Mouse (Mus musculus) naive thymus-derived CD4-positive, alpha-beta T cell, adult 5 months (primary cell): ENCODE data around the gene Acacb. TPM values are rescaled to one million over a fixed set of nuclear protein-coding genes. Genes with fewer than 3 reads are reported as not detected.

Experiments
- polyA plus RNA-seq: library from polyadenylated mRNA; unstranded; fragments of 100-300 nt; shearing (Covaris generic); gene quantifications from one replicate; pipeline ENCODE4 v1.2.1, GENCODE M21; 2017

Gene Acacb
- 0.85 TPM for polyA plus RNA-seq

GRCm38 (mm10) chr5:114146028-114146888 is at the start of gene Acacb:
Acacb (plus strand) TSS chr5:114146535.

GRCm38 (mm10) chr5:114127374-114128349 is 18.7 kb upstream of the Acacb start, which contains the start of gene Alkbh2:
Alkbh2 (minus strand) TSS chr5:114128218.

GRCm38 (mm10) chr5:114130211-114130605 is 16.1 kb upstream of the Acacb start, which contains the start of gene Ung:
Ung (plus strand) TSS chr5:114130386.

GRCm38 (mm10) chr5:114273693-114274402 is 127.5 kb downstream of the Acacb start, which contains the start of gene Foxn4:
Foxn4 (minus strand) TSS chr5:114273807.

DNA sequence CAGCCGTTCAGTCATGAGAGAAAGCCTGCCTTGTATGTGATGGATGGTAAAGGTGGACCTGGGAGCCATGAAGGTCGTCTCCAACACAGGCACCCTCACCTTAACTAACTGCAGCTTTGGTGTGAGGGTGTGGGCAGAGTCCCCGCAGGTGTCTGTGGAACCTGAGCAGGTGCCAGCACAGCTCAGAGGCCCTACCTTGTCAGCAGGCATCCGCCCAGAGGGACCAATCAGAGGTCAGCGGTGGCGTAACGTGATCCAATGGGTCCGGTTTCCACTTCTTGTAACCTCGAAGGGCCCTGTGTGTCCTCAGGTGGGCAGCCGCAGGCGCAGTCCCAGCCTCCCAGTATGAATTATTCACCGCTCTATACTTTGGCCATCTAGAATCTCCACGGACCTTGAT is 142.5 kb downstream of the Acacb start, which contains the start of gene Myo1h:
Myo1h (plus strand) TSS at position 293 of the 400 bp plus-strand sequence.

Other genes with a start within 250 kb of the Acacb start
- 101 TPM for gene Coro1c, start 237.8 kb upstream of the Acacb start, polyA plus RNA-seq
- gene Ssh1, start 152.6 kb upstream of the Acacb start, polyA plus RNA-seq = 20.5 TPM
- gene Dao, start 142.8 kb upstream of the Acacb start, polyA plus RNA-seq = not detected
- 8.1 TPM for gene Usp30, start 81.1 kb upstream of the Acacb start, polyA plus RNA-seq
- not detected for gene Svop, start 55.0 kb upstream of the Acacb start, polyA plus RNA-seq
- gene Alkbh2, start 18.3 kb upstream of the Acacb start, polyA plus RNA-seq = 8.4 TPM
- gene Ung, start 16.1 kb upstream of the Acacb start, polyA plus RNA-seq = 9.0 TPM
- not detected for gene Foxn4, start 127.3 kb downstream of the Acacb start, polyA plus RNA-seq
- 0.96 TPM for gene Myo1h, start 142.6 kb downstream of the Acacb start, polyA plus RNA-seq
- 217 TPM for gene Kctd10, start 234.0 kb downstream of the Acacb start, polyA plus RNA-seq
- 60.5 TPM for gene Ube3b, start 234.1 kb downstream of the Acacb start, polyA plus RNA-seq